Mouse (Mus musculus): ENCODE measurements around the gene Wnt2b.

DNA sequence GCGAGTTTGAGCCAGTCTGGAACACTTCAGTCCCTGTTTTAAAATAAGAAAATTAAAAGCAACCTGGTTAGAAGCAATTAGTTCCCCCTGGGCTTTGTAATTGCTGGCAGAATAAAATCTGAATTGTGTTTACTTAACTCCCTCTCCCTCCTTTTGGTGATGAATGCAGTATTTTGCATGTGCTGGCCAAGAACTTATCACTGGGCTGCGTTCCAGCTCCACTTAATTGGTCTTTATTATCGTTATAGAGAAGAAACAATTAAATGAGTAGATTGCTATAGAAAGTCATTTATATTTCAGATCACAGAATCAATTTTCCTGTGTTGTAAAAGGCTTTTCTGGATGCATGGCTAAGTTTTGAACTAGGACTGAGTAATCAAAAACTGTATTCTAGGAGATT, 65.6 kb downstream of the Wnt2b start:
- TF ChIP-seq MAX (IDR thresholded peaks at IDR 0.05; ENCODE audit: low read length) (no peak), CTCF (conservative IDR thresholded peaks at IDR 0.05 in 1 of 2, IDR thresholded peaks at IDR 0.05 in 1 of 2; ENCODE audit: low read depth in 2 of 2, low read length in 2 of 2) (no peak), MAFK (IDR thresholded peaks at IDR 0.05; ENCODE audit: insufficient replicate concordance, low read length) (no peak), USF2 (conservative IDR thresholded peaks at IDR 0.05; ENCODE audit: low read depth, low read length) (no peak), MYC (IDR thresholded peaks at IDR 0.05; ENCODE audit: low read depth, low read length) (no peak), BHLHE40 (IDR thresholded peaks at IDR 0.05; ENCODE audit: low read depth, low read length) (no peak), EP300 (IDR thresholded peaks at IDR 0.05; ENCODE audit: low read length) (no peak), PAX5 (IDR thresholded peaks at IDR 0.05; ENCODE audit: low read length) (no peak), ELF1 (IDR thresholded peaks at IDR 0.05; ENCODE audit: low read depth, low read length) (no peak), POLR2A (IDR thresholded peaks at IDR 0.05; ENCODE audit: low read depth, low read length) (no peak), GABPA (IDR thresholded peaks at IDR 0.05; ENCODE audit: insufficient replicate concordance, low read depth, low read length) (no peak), ZNF384 (IDR thresholded peaks at IDR 0.05; ENCODE audit: low read depth, low read length) (no peak), RAD21 (IDR thresholded peaks at IDR 0.05; ENCODE audit: low read depth, low read length) (no peak), TCF12 (IDR thresholded peaks at IDR 0.05; ENCODE audit: low read depth, low read length) (no peak)

Measured in CH12.LX (cell line).